Mouse (Mus musculus) C2C12 (cell line): ENCODE measurements at regions not wholly inside any gene's neighbourhood (a gene's known extent, or its start where the extent isn't known, plus 50 kb on each side); places are given as distances from the start of the nearest gene placed in this dataset.

Experiments used
- H3K27me3 ChIP-seq: one replicate; pipeline ENCODE4 v1.6.1; 2011; ENCODE audit not compliant: control insufficient read depth, insufficient read depth, insufficient read length
- H3K36me3 ChIP-seq: one replicate; pipeline ENCODE4 v1.6.1; 2011; ENCODE audit not compliant: control insufficient read depth, insufficient read depth
- H3K4me3 ChIP-seq: one replicate; pipeline ENCODE4 v1.5.1; 2011; ENCODE audit warnings: mild to moderate bottlenecking, control low read depth; ENCODE audit not compliant: poor library complexity, insufficient read depth, severe bottlenecking
- H3K79me2 ChIP-seq: one replicate; pipeline ENCODE4 v1.6.1; 2011; ENCODE audit not compliant: control insufficient read depth, insufficient read depth
- H3K79me3 ChIP-seq: one replicate; pipeline ENCODE4 v1.6.1; 2011; ENCODE audit warnings: low read depth, control low read depth
- H3ac ChIP-seq: one replicate; pipeline ENCODE3; 2011; ENCODE audit warnings: low read depth; ENCODE audit not compliant: control insufficient read depth, insufficient read length
- CEBPB ChIP-seq: IDR thresholded peaks from one replicate; pipeline ENCODE4 v1.6.1; 2011; ENCODE audit warnings: low read depth, mild to moderate bottlenecking, control low read depth, moderate library complexity
- CTCF ChIP-seq: IDR thresholded peaks from one replicate; pipeline ENCODE4 v1.5.1; 2011; ENCODE audit not compliant: control insufficient read depth, insufficient read depth, insufficient read length
- FOSL1 ChIP-seq: IDR thresholded peaks from one replicate; pipeline ENCODE4 v1.8.0; 2011; ENCODE audit warnings: mild to moderate bottlenecking, low read length; ENCODE audit not compliant: poor library complexity, insufficient read depth, severe bottlenecking
- MAX ChIP-seq: IDR thresholded peaks from one replicate; pipeline ENCODE4 v1.6.1; 2011; ENCODE audit warnings: mild to moderate bottlenecking, control low read depth
- MYOD1 ChIP-seq: IDR thresholded peaks from one replicate; pipeline ENCODE4 v1.6.1; 2011; ENCODE audit warnings: low read depth; ENCODE audit not compliant: control insufficient read depth, insufficient read length
- MYOG ChIP-seq: IDR thresholded peaks from one replicate; pipeline ENCODE4 v1.6.1; 2011; ENCODE audit not compliant: control insufficient read depth, insufficient read length; ENCODE audit errors: extremely low read depth
- USF1 ChIP-seq: IDR thresholded peaks from one replicate; pipeline ENCODE4 v1.6.1; 2011; ENCODE audit warnings: low read depth, mild to moderate bottlenecking, control low read depth, moderate library complexity

- H3K79me3 ChIP-seq, result no peaks in the 10 kb centered on the region
- no peaks in the 10 kb centered on the region for H3K36me3 ChIP-seq
- H3K4me3 ChIP-seq, result no peak overlapping the region
- no peak for TF ChIP-seq MYOD1
- no peak for TF ChIP-seq CEBPB
- TF ChIP-seq FOSL1, result no peak
- no peak for TF ChIP-seq USF1
- no peak for TF ChIP-seq MAX
- no peak for TF ChIP-seq MYOG
- TF ChIP-seq CTCF, result no peak
- H3K79me2 ChIP-seq, result no peaks in the 10 kb centered on the region
- no peak overlapping the region for H3ac ChIP-seq
- H3K27me3 ChIP-seq, result no peaks in the 10 kb centered on the region
These were observed 114.1 kb upstream of the Eef1e1 start for GRCm38 (mm10) chr13:38772996-38773395.

GRCm38 (mm10) chr13:38766133-38766532, 107.3 kb upstream of the Eef1e1 start:
- Histone ChIP-seq H3ac (no peak overlapping the region), H3K79me3 (no peaks in the 10 kb centered on the region), H3K27me3 (no peaks in the 10 kb centered on the region), H3K4me3 (no peak overlapping the region), H3K36me3 (no peaks in the 10 kb centered on the region), H3K79me2 (no peaks in the 10 kb centered on the region)
- no peak for TF ChIP-seq FOSL1
- no peak for TF ChIP-seq USF1
- no peak for TF ChIP-seq MYOG
- no peak for TF ChIP-seq CEBPB
- no peak for TF ChIP-seq MYOD1
- TF ChIP-seq MAX, result no peak
- TF ChIP-seq CTCF, result no peak

GRCm38 (mm10) chr13:38760261-38760660, 101.4 kb upstream of the Eef1e1 start:
- TF ChIP-seq FOSL1 (no peak), CEBPB (no peak), USF1 (no peak), MYOG (no peak), MYOD1 (no peak), MAX (no peak), CTCF (no peak)
- Histone ChIP-seq H3K4me3 (no peak overlapping the region), H3K27me3 (no peaks in the 10 kb centered on the region), H3K79me2 (no peaks in the 10 kb centered on the region), H3K36me3 (no peaks in the 10 kb centered on the region), H3ac (no peak overlapping the region), H3K79me3 (no peaks in the 10 kb centered on the region)

GRCm38 (mm10) chr13:38756629-38757227, 97.9 kb upstream of the Eef1e1 start:
- no peaks in the 10 kb centered on the region for H3K27me3 ChIP-seq
- TF ChIP-seq CTCF, result no peak
- no peak for TF ChIP-seq MAX
- no peak for TF ChIP-seq USF1
- no peak for TF ChIP-seq MYOD1
- TF ChIP-seq CEBPB, result no peak
- TF ChIP-seq MYOG, result no peak
- no peak for TF ChIP-seq FOSL1
- H3K79me2 ChIP-seq, result no peaks in the 10 kb centered on the region
- no peaks in the 10 kb centered on the region for H3K36me3 ChIP-seq
- no peak overlapping the region for H3ac ChIP-seq
- H3K79me3 ChIP-seq, result no peaks in the 10 kb centered on the region
- no peak overlapping the region for H3K4me3 ChIP-seq

DNA sequence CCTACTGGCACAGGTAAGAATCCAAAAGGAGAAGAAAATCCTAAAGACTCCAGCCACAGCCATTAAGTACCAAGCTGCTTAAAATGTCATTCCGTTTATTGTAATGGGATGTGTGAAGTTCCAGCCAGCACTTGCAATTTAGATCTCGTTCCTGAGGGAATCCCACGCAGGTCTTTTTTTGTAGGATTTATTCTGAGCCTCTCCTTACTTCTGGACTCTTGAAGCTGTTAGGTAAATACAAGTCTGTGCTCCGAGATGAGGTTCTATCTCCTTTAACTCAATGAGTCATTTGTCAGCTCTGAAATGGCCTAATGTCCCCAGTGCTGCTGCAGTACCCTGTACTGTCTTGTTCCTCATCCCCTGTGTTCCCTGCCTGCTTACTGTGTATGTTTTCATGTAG, 94.9 kb upstream of the Eef1e1 start:
- TF ChIP-seq CEBPB, result no peak
- TF ChIP-seq USF1, result no peak
- TF ChIP-seq CTCF, result no peak
- no peak for TF ChIP-seq FOSL1
- no peak for TF ChIP-seq MYOD1
- no peak for TF ChIP-seq MAX
- TF ChIP-seq MYOG, result no peak
- H3K4me3 ChIP-seq, result no peak overlapping the region
- H3ac ChIP-seq, result no peak overlapping the region
- H3K27me3 ChIP-seq, result no peaks in the 10 kb centered on the region
- H3K79me3 ChIP-seq, result no peaks in the 10 kb centered on the region
- H3K79me2 ChIP-seq, result no peaks in the 10 kb centered on the region
- no peaks in the 10 kb centered on the region for H3K36me3 ChIP-seq
